Comparison of ENCODE assay signal across 22 mouse cellular contexts in the genomic region with DNA sequence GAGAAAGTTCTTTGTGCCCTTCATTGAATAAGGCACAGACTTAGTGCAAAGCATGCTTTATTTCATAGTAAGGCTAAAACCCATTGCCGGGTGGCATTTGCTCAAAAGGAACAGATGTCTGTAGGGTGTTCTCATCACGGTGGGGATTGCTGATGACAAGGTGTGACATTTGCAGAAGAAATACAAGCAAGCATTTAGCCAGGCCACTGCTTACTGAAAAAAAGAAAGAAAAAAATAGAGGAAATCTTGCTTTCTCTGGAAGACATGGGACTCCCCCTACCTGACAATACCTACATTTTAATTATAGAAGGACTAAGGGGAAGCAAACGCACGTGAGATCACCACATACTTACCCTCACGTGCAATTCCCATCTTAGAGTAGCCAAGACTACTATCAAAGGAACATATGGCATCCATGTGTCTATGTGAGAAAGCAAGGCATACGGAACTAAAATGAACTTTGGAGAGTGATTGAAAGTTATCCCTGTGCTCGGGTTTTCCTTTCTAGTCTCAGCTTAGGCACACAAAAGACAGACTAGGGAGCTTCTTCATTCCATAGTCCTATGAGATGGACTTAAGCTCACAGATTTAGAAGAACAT. TPM values are rescaled to one million over a fixed set of nuclear protein-coding genes. Genes with fewer than 3 reads are reported as not detected.
DNase-seq lines count a peak whose midpoint lies in the region; ATAC-seq and TF ChIP-seq lines count a peak whose summit lies in the region.
"Had no signal": no experiment of that assay in that cellular context is flagged by ENCODE, and none has a peak within 500 bp of the region (broad histone marks: within the 10 kb centered on the region; RNA-seq: fewer than 3 reads in every experiment).

No protein-coding gene starts in this region.

- no peak overlapping the region for H3K4me2 ChIP-seq in forebrain, embryonic 11.5 days (ENCODE audit: low read depth, low read length, severe bottlenecking)
- H3K4me2 ChIP-seq: limb, embryonic 13.5 days; liver, embryonic 15.5 days; midbrain, embryonic 13.5 days had no signal

- no peaks in the 10 kb centered on the region for H3K36me3 ChIP-seq in forebrain, embryonic 11.5 days (ENCODE audit: control insufficient read depth, insufficient read depth, low read length)
- H3K36me3 ChIP-seq: hindbrain, embryonic 10.5 days; limb, embryonic 13.5 days; liver, embryonic 15.5 days; midbrain, embryonic 13.5 days had no signal

- H3K9me3 ChIP-seq in forebrain, embryonic 11.5 days (ENCODE audit: control insufficient read depth, low read length), result no peaks in the 10 kb centered on the region
- H3K9me3 ChIP-seq: limb, embryonic 13.5 days; liver, embryonic 15.5 days; midbrain, embryonic 13.5 days had no signal

- TF ChIP-seq POLR2A in brain, embryonic 14.5 days (IDR thresholded peaks at IDR 0.05; ENCODE audit: borderline replicate concordance, extremely low read depth, insufficient read depth, insufficient read length, poor library complexity, severe bottlenecking), result no peak

- intact Hi-C loops in left cerebral cortex, postnatal 4 days (cut with DNase I), result no loop called here

- H3K27ac ChIP-seq in forebrain, embryonic 11.5 days (ENCODE audit: low read depth, low read length), result no peak overlapping the region
- H3K27ac ChIP-seq: gastrocnemius, adult 2 months; hindbrain, embryonic 10.5 days; limb, embryonic 13.5 days; liver, embryonic 15.5 days; midbrain, embryonic 13.5 days had no signal

- 45% methylated on average over 7 of the region's 7 CpGs for WGBS in forebrain, embryonic 11.5 days

- TF ChIP-seq CTCF in brain, embryonic 14.5 days (IDR thresholded peaks at IDR 0.05; ENCODE audit: borderline replicate concordance, extremely low read depth, insufficient read depth, insufficient read length), result no peak

- H3K4me3 ChIP-seq in forebrain, embryonic 11.5 days (ENCODE audit: low read depth, low read length), result no peak overlapping the region
- H3K4me3 ChIP-seq: gastrocnemius, adult 2 months; hindbrain, embryonic 10.5 days; limb, embryonic 13.5 days; liver, embryonic 15.5 days; midbrain, embryonic 13.5 days; myocyte had no signal

- H3K9ac ChIP-seq in forebrain, embryonic 11.5 days (ENCODE audit: low read length), result no peak overlapping the region
- H3K9ac ChIP-seq: limb, embryonic 13.5 days; liver, embryonic 15.5 days; midbrain, embryonic 13.5 days had no signal

- DNase-seq in left cerebral cortex, adult 11 months (ENCODE audit: low spot score), result peak; percentile 25
- DNase-seq in left cerebral cortex, postnatal 4 days, result no peak
- DNase-seq in brain, embryonic 14.5 days (ENCODE audit: low read depth), result peak; percentile 83
- DNase-seq in forebrain, embryonic 11.5 days (ENCODE audit: low spot score), result no peak
- peak; percentile 17 to 74 for DNase-seq in frontal cortex, postnatal 36 days (ENCODE audit: low spot score in 2 of 2)
- no peak for DNase-seq in heart, postnatal 4 days
- DNase-seq in kidney, adult 9 months, result no peak
- DNase-seq: cerebellum, adult 18-20 months; gastrocnemius, adult 2 months; heart, adult 18-20 months; kidney, adult 8-10 months; thymus, postnatal 36 days had no signal

- H3K27me3 ChIP-seq in forebrain, embryonic 11.5 days (ENCODE audit: control insufficient read depth, insufficient read depth, low read length), result no peaks in the 10 kb centered on the region
- H3K27me3 ChIP-seq: limb, embryonic 13.5 days; liver, embryonic 15.5 days; midbrain, embryonic 13.5 days had no signal

- 0 out of 2 replicates have a peak, but pooled peaks cover 2% of the 10 kb centered on the region for H3K4me1 ChIP-seq in forebrain, embryonic 11.5 days (replicated peaks; ENCODE audit: control insufficient read depth, insufficient read depth, low read length)
- H3K4me1 ChIP-seq: liver, embryonic 15.5 days had no signal

- peak; percentile 78 for ATAC-seq in forebrain, embryonic 11.5 days (replicated peaks; ENCODE audit: low FRiP score)
- ATAC-seq: CD4-positive, CD25-positive, alpha-beta regulatory T cell, adult 4 months; lung, postnatal 0 days; midbrain, embryonic 13.5 days had no signal

RNA-seq across cellular contexts. Expression of gene Lypd6, which starts 21.3 kb away (rescaled TPM):
- 10 to 100 TPM; 19.8 to 26.0 TPM for total RNA-seq in left cerebral cortex, postnatal 4 days (2021)
- polyA plus RNA-seq in brain, embryonic 14.5 days (2012; rRNA removed), result 7.6 and 8.9 TPM in 2 replicates
- polyA plus RNA-seq in forebrain, embryonic 11.5 days (2014; fragmentation: Nextera tagmentation; extraction: Ambion mirVana), result 10.3 and 13.3 TPM in 2 replicates
- under 1 TPM; 0.67 to 0.90 TPM for total RNA-seq in heart, postnatal 4 days (2021)
- total RNA-seq: megakaryocyte progenitor cell, adult 5-6 weeks; MEL; neutrophil, adult 5-6 weeks had no signal
- polyA plus RNA-seq: CD4-positive, CD25-positive, alpha-beta regulatory T cell, adult 4 months had no signal

Comparison
In these comparisons a context has a peak if more than half of its experiments do, and no peak if none do; other contexts are left out.
1. DNase-seq: peak in left cerebral cortex, adult 11 months (single experiment), brain, embryonic 14.5 days (single experiment) and frontal cortex, postnatal 36 days (2 of 2); none in left cerebral cortex, postnatal 4 days (single experiment), forebrain, embryonic 11.5 days (single experiment), heart, postnatal 4 days (single experiment) and kidney, adult 9 months (single experiment).
2. RNA of gene Lypd6, which starts 21.3 kb away (total RNA-seq): 19.8 to 26.0 TPM in left cerebral cortex, postnatal 4 days; 0.67 to 0.90 TPM in heart, postnatal 4 days; every median in the first group is over 10 times any median in the second.